Mouse (Mus musculus) embryonic facial prominence, embryonic 14.5 days (tissue): ENCODE measurements around the gene Pkn2. TPM values are rescaled to one million over a fixed set of nuclear protein-coding genes. Genes with fewer than 3 reads are reported as not detected.

Experiments used
- ATAC-seq: fragments of 200-750 bp; cut with Nextera tagmentation; 2 replicates; pipeline ENCODE4 v1.8.0; 2017; ENCODE audit warnings: low read depth, moderate number of reproducible peaks, moderate TSS enrichment
- DNase-seq: peaks from one replicate; pipeline ENCODE4 v3.0.0-alpha.2; 2015; ENCODE audit warnings: low spot score
- H3K27ac ChIP-seq: fragments of 300-500 bp; sonication (generic); replicated peaks from 2 replicates; pipeline ENCODE4 v1.5.1; 2014; ENCODE audit warnings: low read depth, mild to moderate bottlenecking, low read length, moderate library complexity
- H3K27me3 ChIP-seq: fragments of 300-500 bp; sonication (generic); replicated peaks from 2 replicates; pipeline ENCODE4 v1.6.1; 2014; ENCODE audit warnings: low read length; ENCODE audit not compliant: control insufficient read depth, insufficient read depth
- H3K36me3 ChIP-seq: fragments of 300-500 bp; sonication (generic); 2 replicates; pipeline ENCODE4 v1.6.1; 2014; ENCODE audit warnings: low read length, mixed read lengths; ENCODE audit not compliant: control insufficient read depth, insufficient read depth
- H3K4me1 ChIP-seq: fragments of 300-500 bp; sonication (generic); 2 replicates; pipeline ENCODE4 v1.6.1; 2014; ENCODE audit warnings: antibody characterized with exemption, low read length; ENCODE audit not compliant: control insufficient read depth, insufficient read depth
- H3K4me2 ChIP-seq: fragments of 300-500 bp; sonication (generic); 2 replicates; pipeline ENCODE4 v1.6.1; 2014; ENCODE audit warnings: low read depth, mild to moderate bottlenecking, low read length, moderate library complexity, mixed read lengths
- H3K4me3 ChIP-seq: fragments of 300-500 bp; sonication (generic); 2 replicates; pipeline ENCODE4 v1.5.1; 2014; ENCODE audit warnings: low read depth, mild to moderate bottlenecking, low read length
- H3K9ac ChIP-seq: fragments of 300-500 bp; sonication (generic); 2 replicates; pipeline ENCODE4 v1.6.1; 2014; ENCODE audit warnings: low read depth, mild to moderate bottlenecking, low read length, moderate library complexity, mixed read lengths
- H3K9me3 ChIP-seq: fragments of 300-500 bp; sonication (generic); 2 replicates; pipeline ENCODE4 v1.6.1; 2016; ENCODE audit warnings: low read length; ENCODE audit not compliant: control insufficient read depth
- WGBS: fragments of 180-500 bp; shearing (Covaris S2); extraction: QIAGEN DNeasy Blood & Tissue Kit; methylation state at CpG from one replicate; pipeline ENCODE4 v1.1.7; 2014; 5-methylcytosine and 5-hydroxymethylcytosine counted together
- polyA plus RNA-seq: library from polyadenylated mRNA; unstranded; fragments of >200 nt; fragmentation: Nextera tagmentation; extraction: Ambion mirVana; gene quantifications from 2 replicates; pipeline ENCODE4 v1.2.1, GENCODE M21; 2014

Gene Pkn2
- polyA plus RNA-seq, 1 experiment from 2014 or later = 42.8 TPM

- Histone ChIP-seq H3K9me3 (no peaks in the 10 kb centered on the region), H3K4me2 (no peak overlapping the region), H3K9ac (no peak overlapping the region), H3K36me3 (no peaks in the 10 kb centered on the region), H3K4me3 (no peak overlapping the region), H3K27ac (no peak overlapping the region), H3K27me3 (no peaks in the 10 kb centered on the region), H3K4me1 (no peaks in the 10 kb centered on the region)
- no peak for ATAC-seq
- WGBS = 64% methylated on average over 21 of the region's 21 CpGs
- DNase-seq = peak; percentile 78
Measured at GRCm38 (mm10) chr3:142743973-142744898, 137.6 kb downstream of the Pkn2 start.

Other genes with a start within 250 kb of the Pkn2 start
- gene Kyat3, start 181.0 kb downstream of the Pkn2 start, polyA plus RNA-seq = 14.9 and 18.7 TPM in 2 replicates
- 77.7 and 80.0 TPM in 2 replicates for gene Gtf2b, start 117.0 kb downstream of the Pkn2 start, polyA plus RNA-seq